Mouse (Mus musculus) forebrain, embryonic 12.5 days (tissue): ENCODE measurements at regions not wholly inside any gene's neighbourhood (a gene's known extent, or its start where the extent isn't known, plus 50 kb on each side); places are given as distances from the start of the nearest gene placed in this dataset.

Experiments
- ATAC-seq: fragments of 200-750 bp; cut with Nextera tagmentation; 2 replicates; pipeline ENCODE4 v1.8.0; 2017; ENCODE audit warnings: moderate TSS enrichment; ENCODE audit not compliant: low FRiP score
- H3K27ac ChIP-seq: fragments of 300-500 bp; sonication (generic); 2 replicates; pipeline ENCODE4 v1.5.1; 2016; ENCODE audit warnings: mild to moderate bottlenecking
- H3K27me3 ChIP-seq: fragments of 300-500 bp; sonication (generic); 2 replicates; pipeline ENCODE4 v1.6.1; 2016; ENCODE audit warnings: mild to moderate bottlenecking
- H3K36me3 ChIP-seq: fragments of 300-500 bp; sonication (generic); replicated peaks from 2 replicates; pipeline ENCODE4 v1.6.1; 2016; ENCODE audit warnings: mild to moderate bottlenecking
- H3K4me1 ChIP-seq: fragments of 300-500 bp; sonication (generic); 2 replicates; pipeline ENCODE4 v1.6.1; 2016
- H3K4me2 ChIP-seq: fragments of 300-500 bp; sonication (generic); 2 replicates; pipeline ENCODE4 v1.6.1; 2016; ENCODE audit warnings: mild to moderate bottlenecking, moderate library complexity
- H3K4me3 ChIP-seq: fragments of 300-500 bp; sonication (generic); replicated peaks from 2 replicates; pipeline ENCODE4 v1.5.1; 2016; ENCODE audit warnings: mild to moderate bottlenecking
- H3K9ac ChIP-seq: fragments of 300-500 bp; sonication (generic); 2 replicates; pipeline ENCODE4 v1.6.1; 2016; ENCODE audit warnings: mild to moderate bottlenecking
- H3K9me3 ChIP-seq: fragments of 300-500 bp; sonication (generic); 2 replicates; pipeline ENCODE4 v1.6.1; 2016
- WGBS: fragments of 180-500 bp; shearing (Covaris S2); methylation state at CpG from one replicate; pipeline ENCODE4 v1.1.7; 2016; 5-methylcytosine and 5-hydroxymethylcytosine counted together

GRCm38 (mm10) chr10:66957373-66957772 is 138.6 kb upstream of the Jmjd1c start:
- 88% methylated on average over 4 of the region's 4 CpGs for WGBS
- H3K9ac ChIP-seq: no peak overlapping the region
- no peak overlapping the region for H3K4me3 ChIP-seq
- no peak for ATAC-seq
- H3K9me3 ChIP-seq: no peaks in the 10 kb centered on the region
- no peaks in the 10 kb centered on the region for H3K4me1 ChIP-seq
- no peaks in the 10 kb centered on the region for H3K36me3 ChIP-seq
- H3K27ac ChIP-seq: no peak overlapping the region
- H3K27me3 ChIP-seq: no peaks in the 10 kb centered on the region
- no peak overlapping the region for H3K4me2 ChIP-seq
